Mouse (Mus musculus) forebrain, embryonic 12.5 days (tissue): ENCODE measurements around the gene Gnb3. TPM values are rescaled to one million over a fixed set of nuclear protein-coding genes. Genes with fewer than 3 reads are reported as not detected.
"Not testable (repeated sequence)": the region's sequence is repeated elsewhere in the genome, so short reads cannot be mapped to it uniquely, and the experiment has no call there.

Experiments used
- ATAC-seq: fragments of 200-750 bp; cut with Nextera tagmentation; 2 replicates; pipeline ENCODE4 v1.8.0; 2017; ENCODE audit warnings: moderate TSS enrichment; ENCODE audit not compliant: low FRiP score
- H3K27ac ChIP-seq: fragments of 300-500 bp; sonication (generic); 2 replicates; pipeline ENCODE4 v1.5.1; 2016; ENCODE audit warnings: mild to moderate bottlenecking
- H3K27me3 ChIP-seq: fragments of 300-500 bp; sonication (generic); 2 replicates; pipeline ENCODE4 v1.6.1; 2016; ENCODE audit warnings: mild to moderate bottlenecking
- H3K36me3 ChIP-seq: fragments of 300-500 bp; sonication (generic); replicated peaks from 2 replicates; pipeline ENCODE4 v1.6.1; 2016; ENCODE audit warnings: mild to moderate bottlenecking
- H3K4me1 ChIP-seq: fragments of 300-500 bp; sonication (generic); 2 replicates; pipeline ENCODE4 v1.6.1; 2016
- H3K4me2 ChIP-seq: fragments of 300-500 bp; sonication (generic); 2 replicates; pipeline ENCODE4 v1.6.1; 2016; ENCODE audit warnings: mild to moderate bottlenecking, moderate library complexity
- H3K4me3 ChIP-seq: fragments of 300-500 bp; sonication (generic); replicated peaks from 2 replicates; pipeline ENCODE4 v1.5.1; 2016; ENCODE audit warnings: mild to moderate bottlenecking
- H3K9ac ChIP-seq: fragments of 300-500 bp; sonication (generic); 2 replicates; pipeline ENCODE4 v1.6.1; 2016; ENCODE audit warnings: mild to moderate bottlenecking
- H3K9me3 ChIP-seq: fragments of 300-500 bp; sonication (generic); 2 replicates; pipeline ENCODE4 v1.6.1; 2016
- WGBS: fragments of 180-500 bp; shearing (Covaris S2); methylation state at CpG from one replicate; pipeline ENCODE4 v1.1.7; 2016; 5-methylcytosine and 5-hydroxymethylcytosine counted together
- polyA plus RNA-seq: library from polyadenylated mRNA; unstranded; fragments of >200 nt; fragmentation: Nextera tagmentation; extraction: Ambion mirVana; gene quantifications from 2 replicates; pipeline ENCODE4 v1.2.1, GENCODE M21; 2016

The Gnb3 gene
- polyA plus RNA-seq, 1 experiment from 2014 or later = 1.1 TPM

DNA sequence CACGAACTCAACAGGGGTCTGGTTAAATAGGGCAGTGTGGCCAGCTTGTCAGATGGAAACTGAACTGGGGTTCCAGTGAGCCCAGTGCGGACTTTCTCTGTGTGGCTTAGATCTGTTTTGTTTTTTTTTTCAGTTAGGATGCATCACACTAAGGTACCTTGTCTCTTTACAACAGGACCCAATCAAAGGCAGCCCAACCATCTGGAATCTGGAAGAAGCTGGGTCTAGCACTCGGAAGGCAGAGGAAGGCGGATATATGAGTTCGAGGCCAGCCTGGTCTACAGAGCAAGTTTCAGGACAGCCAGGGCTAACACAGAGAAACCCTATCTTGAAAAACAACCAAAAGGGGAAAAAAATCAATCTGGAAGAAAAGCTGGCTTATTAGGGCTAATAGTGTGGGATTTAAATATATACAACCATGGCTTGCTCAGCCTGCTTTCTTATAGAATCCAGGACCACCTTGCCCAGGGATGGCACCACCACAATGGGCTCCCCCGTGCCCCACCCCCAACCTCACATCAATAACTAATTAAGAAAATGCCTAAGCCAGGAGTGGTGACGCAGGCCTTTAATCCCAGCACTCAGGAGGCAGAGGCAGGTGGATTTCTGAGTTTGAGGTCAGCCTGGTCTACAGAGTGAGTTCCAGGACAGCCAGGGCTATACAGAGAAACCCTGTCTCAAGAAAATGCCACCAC is 33.5 kb downstream of the Gnb3 start:
- Histone ChIP-seq H3K9ac (no peak overlapping the region), H3K9me3 (no peaks in the 10 kb centered on the region), H3K4me1 (peaks cover 42% of the 10 kb centered on the region), H3K36me3 (peaks cover 14% of the 10 kb centered on the region), H3K27me3 (no peaks in the 10 kb centered on the region), H3K4me3 (no peak overlapping the region), H3K4me2 (peak overlapping the region; percentile 73), H3K27ac (peak overlapping the region; percentile 88)
- no peak for ATAC-seq
- 72% methylated on average over 7 of the region's 7 CpGs for WGBS

DNA sequence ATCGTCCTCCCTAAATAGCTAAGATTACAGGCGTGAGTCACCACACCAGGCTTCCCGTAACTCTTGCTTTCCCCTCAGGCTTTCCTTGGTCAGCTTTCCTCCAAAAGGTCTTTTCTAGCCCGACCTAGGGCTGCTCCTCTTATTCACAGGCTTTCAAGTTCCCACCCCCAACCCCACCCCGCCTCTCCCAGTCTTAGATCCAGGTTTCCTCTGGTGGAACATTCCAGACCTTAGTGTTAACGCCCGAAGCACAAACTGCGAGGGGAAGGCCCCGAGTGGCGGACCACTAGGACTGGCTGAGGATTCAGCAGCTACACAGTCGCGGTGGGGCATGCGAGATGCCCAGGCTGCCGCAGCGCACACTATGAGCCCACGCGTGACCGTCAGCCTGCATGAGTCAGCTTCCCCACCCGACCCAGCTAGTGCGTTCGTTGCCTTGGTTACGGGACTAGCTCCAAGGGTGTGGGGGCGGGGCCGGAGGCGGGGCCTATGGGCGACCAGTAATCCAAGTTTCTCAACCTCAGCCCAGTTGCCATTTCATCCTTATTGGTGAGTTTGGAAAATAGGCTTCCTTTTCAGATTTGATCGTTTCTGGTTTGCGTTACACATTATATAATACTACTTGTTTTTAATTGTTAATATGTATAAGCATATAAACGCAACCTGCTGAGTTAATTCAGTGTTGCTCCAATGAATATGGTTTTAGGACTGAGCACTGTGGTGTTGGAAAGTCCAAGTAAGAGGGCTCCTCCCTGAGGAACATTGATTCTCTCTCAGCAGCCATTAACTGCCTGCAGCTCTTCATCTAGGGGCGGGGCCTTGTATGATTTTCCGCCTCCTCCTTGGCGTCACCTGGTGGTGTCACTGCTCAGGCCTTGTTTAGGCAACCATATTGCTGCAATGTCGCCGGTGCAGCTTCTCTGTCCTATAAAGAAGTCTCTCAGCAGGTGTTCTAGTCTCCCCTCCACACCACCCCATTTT is 34.4 kb downstream of the Gnb3 start:
- peak overlapping the region; percentile 60 for H3K9ac ChIP-seq
- H3K4me1 ChIP-seq = peaks cover 41% of the 10 kb centered on the region
- peak overlapping the region; percentile 73 for H3K4me2 ChIP-seq
- peak overlapping the region; percentile 88 for H3K27ac ChIP-seq
- peak; percentile 84 for ATAC-seq
- no peaks in the 10 kb centered on the region for H3K27me3 ChIP-seq
- H3K36me3 ChIP-seq = peaks cover 5% of the 10 kb centered on the region; the same call in 1 of the 2 replicates
- no peaks in the 10 kb centered on the region for H3K9me3 ChIP-seq
- peak overlapping the region; percentile 43 for H3K4me3 ChIP-seq
- WGBS = 1% methylated on average over 34 of the region's 34 CpGs

DNA sequence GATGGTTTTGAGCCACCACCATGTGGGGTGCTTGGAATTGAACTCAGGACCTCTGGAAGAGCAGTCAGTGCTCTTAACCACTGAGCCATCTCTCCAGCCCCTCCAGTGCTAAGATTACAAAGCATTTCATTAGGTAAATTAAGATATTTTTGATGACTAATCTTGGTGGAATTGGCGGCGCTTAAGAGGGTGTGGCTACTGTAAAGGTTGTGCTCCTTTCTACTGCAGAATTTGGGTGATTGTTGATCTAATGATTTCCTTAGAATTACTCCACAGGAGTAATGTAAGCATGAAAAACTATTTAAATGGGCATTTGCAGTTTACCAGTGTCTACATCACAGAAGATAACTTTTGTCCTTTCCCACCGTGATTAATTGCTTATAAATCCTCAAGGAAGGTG is 35.7 kb downstream of the Gnb3 start:
- no peak for ATAC-seq
- no peaks in the 10 kb centered on the region for H3K36me3 ChIP-seq
- no peak overlapping the region for H3K9ac ChIP-seq
- H3K27me3 ChIP-seq = no peaks in the 10 kb centered on the region
- H3K27ac ChIP-seq = no peak overlapping the region
- WGBS = 86% methylated on average over 3 of the region's 3 CpGs
- no peak overlapping the region for H3K4me2 ChIP-seq
- peaks cover 29% of the 10 kb centered on the region for H3K4me1 ChIP-seq
- H3K4me3 ChIP-seq = no peak overlapping the region
- H3K9me3 ChIP-seq = no peaks in the 10 kb centered on the region

DNA sequence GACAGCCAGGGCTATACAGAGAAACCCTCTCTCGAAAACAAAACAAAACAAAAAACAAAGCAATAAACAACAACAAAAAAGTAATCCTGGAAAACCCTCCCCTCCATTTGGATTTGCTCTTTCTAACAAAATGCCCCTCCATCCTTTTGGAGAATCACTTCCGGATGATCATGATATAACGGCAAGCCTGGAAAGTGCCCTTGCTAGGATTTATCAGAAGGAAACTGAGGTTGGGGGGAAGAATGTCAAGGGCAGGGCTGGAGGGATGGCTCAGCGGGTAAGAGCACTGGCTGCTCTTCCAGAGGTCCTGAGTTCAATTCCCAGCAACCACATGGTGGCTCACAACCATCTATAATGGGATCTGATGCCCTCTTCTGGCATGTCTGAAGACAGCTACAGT is 36.4 kb downstream of the Gnb3 start:
- H3K27me3 ChIP-seq, H3K9ac ChIP-seq, H3K4me3 ChIP-seq, H3K4me2 ChIP-seq, H3K27ac ChIP-seq, ATAC-seq, H3K9me3 ChIP-seq, H3K36me3 ChIP-seq: not testable (repeated sequence)
- 99% methylated on average over 4 of the region's 4 CpGs for WGBS
- H3K4me1 ChIP-seq = peaks cover 22% of the 10 kb centered on the region

DNA sequence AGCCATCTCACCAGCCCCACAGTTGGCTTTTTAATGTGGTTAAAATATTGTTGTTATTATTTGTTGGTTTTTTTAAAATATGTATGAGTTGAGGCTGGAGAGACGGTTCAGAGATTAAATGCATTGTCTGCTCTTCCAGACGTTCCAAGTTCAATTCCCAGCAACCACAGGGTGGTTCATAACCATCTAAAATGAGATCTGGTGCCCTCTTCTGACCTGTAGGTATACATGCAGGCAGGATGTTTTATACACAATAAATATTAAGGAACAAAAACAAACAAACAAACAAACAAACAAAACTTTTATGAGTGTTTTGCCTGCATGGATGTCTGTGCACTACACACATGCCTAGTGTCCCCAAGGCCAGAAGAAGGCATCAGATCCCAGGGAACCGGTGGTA is 37.0 kb downstream of the Gnb3 start:
- Histone ChIP-seq H3K9me3 (no peaks in the 10 kb centered on the region), H3K36me3 (no peaks in the 10 kb centered on the region), H3K27me3 (no peaks in the 10 kb centered on the region), H3K4me1 (peaks cover 16% of the 10 kb centered on the region), H3K27ac (no peak overlapping the region), H3K9ac (no peak overlapping the region), H3K4me3 (no peak overlapping the region), H3K4me2 (no peak overlapping the region)
- ATAC-seq = no peak
- 80% methylated on average over 3 of the region's 3 CpGs for WGBS

DNA sequence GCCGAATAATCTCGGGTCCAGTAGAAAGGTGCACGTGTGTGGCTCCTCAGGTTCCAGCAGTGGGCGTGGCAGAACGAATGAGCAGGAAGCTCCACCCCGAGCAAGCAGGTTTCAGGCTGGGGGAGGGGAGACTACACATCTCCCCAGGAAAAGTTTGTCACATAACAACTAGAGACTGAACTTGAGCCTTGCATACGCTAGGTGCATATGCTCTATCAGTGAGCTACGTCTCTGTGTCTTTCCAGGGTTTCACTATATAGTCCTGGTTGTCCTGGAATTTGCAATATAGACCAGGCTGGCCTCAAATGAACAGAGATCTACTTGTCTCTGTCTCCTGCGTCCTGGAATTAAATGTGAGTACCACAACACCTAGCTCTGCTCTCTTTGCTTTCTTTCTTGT is 37.7 kb downstream of the Gnb3 start:
- ATAC-seq, H3K9me3 ChIP-seq, H3K27me3 ChIP-seq, H3K36me3 ChIP-seq, H3K9ac ChIP-seq, H3K27ac ChIP-seq, H3K4me3 ChIP-seq: not testable (repeated sequence)
- WGBS = 11% methylated on average over 6 of the region's 9 CpGs
- peaks cover 14% of the 10 kb centered on the region for H3K4me1 ChIP-seq
- peak overlapping the region; percentile 29; the same call in 1 of the 2 replicates for H3K4me2 ChIP-seq

DNA sequence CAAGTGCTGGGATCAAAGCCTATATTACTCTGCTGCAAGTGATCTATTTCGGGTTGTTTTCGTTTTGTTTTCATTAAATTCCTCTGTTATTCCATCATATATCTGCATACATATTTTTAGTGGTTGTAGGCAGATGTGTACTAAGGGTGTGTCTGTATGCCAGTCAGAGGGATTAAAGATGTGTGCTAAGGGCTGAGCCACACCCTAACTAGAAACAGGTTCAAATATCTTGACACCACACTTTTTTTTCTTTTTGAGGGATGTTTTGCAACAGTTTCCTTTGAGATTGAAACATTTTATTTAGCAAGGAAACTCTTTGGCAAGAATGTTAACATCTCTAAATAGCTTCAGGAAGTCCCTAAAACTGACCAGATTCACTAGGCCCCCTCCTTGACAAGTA is 43.9 kb downstream of the Gnb3 start:
- WGBS = 87% methylated on average over 2 of the region's 2 CpGs
- H3K4me3 ChIP-seq = no peak overlapping the region
- ATAC-seq = no peak
- H3K4me1 ChIP-seq = 0 out of 2 replicates have a peak, but pooled peaks cover 5% of the 10 kb centered on the region
- H3K36me3 ChIP-seq = no peaks in the 10 kb centered on the region
- no peaks in the 10 kb centered on the region for H3K9me3 ChIP-seq
- H3K4me2 ChIP-seq = no peak overlapping the region
- H3K27ac ChIP-seq = no peak overlapping the region
- H3K27me3 ChIP-seq = no peaks in the 10 kb centered on the region
- no peak overlapping the region for H3K9ac ChIP-seq

DNA sequence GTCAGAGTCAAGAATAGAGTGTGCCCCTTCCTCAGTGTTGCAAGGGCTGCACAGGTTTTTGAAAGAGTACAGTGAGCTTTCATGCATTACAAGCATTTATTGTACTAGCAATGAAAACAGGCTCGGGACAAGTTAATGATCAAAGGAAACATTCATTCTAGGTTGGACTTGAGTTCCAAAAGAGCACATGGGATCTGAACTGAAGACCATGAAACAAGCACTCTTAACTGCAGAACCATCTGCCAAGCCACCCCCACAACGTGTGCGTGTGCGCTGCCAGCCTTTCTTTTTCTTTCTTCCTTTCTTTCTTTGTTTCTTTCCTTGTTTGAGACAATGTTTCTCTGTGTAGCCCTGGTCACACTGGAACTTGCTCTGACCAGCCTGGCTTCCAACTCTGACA is 44.3 kb downstream of the Gnb3 start:
- Histone ChIP-seq H3K36me3 (no peaks in the 10 kb centered on the region), H3K9ac (no peak overlapping the region), H3K27ac (no peak overlapping the region), H3K4me3 (no peak overlapping the region), H3K27me3 (no peaks in the 10 kb centered on the region), H3K4me2 (no peak overlapping the region), H3K9me3 (no peaks in the 10 kb centered on the region), H3K4me1 (0 out of 2 replicates have a peak, but pooled peaks cover 5% of the 10 kb centered on the region)
- WGBS = 68% methylated on average over 4 of the region's 4 CpGs
- no peak for ATAC-seq

DNA sequence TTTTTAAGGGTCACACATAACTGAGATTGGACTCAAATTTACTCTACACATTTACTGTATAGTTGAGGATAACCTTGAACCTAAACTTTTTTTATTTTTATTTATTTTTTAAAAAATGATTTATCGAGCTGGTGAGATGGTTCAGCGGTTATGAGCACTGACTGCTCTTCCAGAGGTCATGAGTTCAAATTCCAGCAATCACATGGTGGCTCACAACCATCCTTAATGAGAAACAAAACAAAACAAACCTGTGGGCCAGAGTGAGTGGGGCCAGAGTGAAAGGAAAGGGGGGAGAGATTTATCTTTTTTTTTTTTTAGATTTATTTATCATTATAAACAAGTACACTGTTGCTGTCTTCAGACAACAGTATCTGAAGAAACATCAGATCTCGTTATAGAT is 48.2 kb downstream of the Gnb3 start:
- H3K4me3 ChIP-seq = no peak overlapping the region
- H3K27ac ChIP-seq = no peak overlapping the region
- WGBS = 86% methylated on average over 3 of the region's 3 CpGs
- no peaks in the 10 kb centered on the region for H3K27me3 ChIP-seq
- 0 out of 2 replicates have a peak, but pooled peaks cover 5% of the 10 kb centered on the region for H3K4me1 ChIP-seq
- ATAC-seq = no peak
- no peaks in the 10 kb centered on the region for H3K9me3 ChIP-seq
- no peak overlapping the region for H3K9ac ChIP-seq
- no peaks in the 10 kb centered on the region for H3K36me3 ChIP-seq
- H3K4me2 ChIP-seq = no peak overlapping the region

DNA sequence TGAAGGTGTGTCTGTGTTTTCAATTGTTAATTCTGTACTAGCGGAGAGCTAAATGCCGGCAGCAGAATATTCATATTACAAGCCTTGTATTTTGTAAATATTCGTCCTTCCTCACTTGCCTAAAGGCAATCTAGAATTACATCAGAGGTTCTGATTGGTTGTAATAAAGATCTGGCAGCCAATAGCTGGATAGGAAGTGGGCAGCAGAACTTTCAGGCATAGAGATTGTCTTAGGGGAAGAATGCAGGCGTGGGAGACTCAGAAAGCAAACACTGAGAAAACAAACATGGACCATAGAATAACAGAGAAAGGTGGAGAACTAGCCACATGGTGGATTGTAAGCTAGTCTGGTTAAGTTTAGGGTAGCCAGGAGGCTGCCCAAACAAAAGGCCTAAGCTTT is 50.0 kb downstream of the Gnb3 start:
- no peak for ATAC-seq
- H3K9me3 ChIP-seq = no peaks in the 10 kb centered on the region

DNA sequence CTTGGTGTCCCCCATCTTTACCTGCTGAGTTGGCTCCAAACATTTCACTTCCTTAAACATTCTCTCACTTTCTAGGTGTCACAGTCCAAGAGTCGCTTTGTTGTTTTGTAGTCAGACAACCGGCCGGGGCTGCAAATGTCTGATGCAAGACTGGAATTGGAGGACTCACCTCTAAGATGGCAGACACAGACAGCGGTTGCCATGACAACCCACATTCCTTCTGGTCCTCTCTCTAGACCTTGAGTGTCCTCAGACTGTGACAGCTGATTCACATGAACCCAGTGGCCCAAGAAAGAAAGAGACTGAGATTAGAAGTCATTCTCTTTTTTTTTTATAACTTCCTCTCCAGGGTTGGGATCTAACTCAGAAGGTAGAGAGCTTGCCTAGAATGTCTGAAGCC is 50.6 kb downstream of the Gnb3 start:
- no peak for ATAC-seq
- WGBS = 86% methylated on average over 4 of the region's 4 CpGs

More for the DNA sequence above, 50.0 kb downstream of the Gnb3 start:
- Histone ChIP-seq H3K36me3 (no peaks in the 10 kb centered on the region), H3K4me2 (no peak overlapping the region), H3K27ac (no peak overlapping the region), H3K9ac (no peak overlapping the region), H3K4me1 (no peaks in the 10 kb centered on the region), H3K4me3 (no peak overlapping the region), H3K27me3 (no peaks in the 10 kb centered on the region)
- WGBS = 80% methylated on average over 4 of the region's 4 CpGs

DNA sequence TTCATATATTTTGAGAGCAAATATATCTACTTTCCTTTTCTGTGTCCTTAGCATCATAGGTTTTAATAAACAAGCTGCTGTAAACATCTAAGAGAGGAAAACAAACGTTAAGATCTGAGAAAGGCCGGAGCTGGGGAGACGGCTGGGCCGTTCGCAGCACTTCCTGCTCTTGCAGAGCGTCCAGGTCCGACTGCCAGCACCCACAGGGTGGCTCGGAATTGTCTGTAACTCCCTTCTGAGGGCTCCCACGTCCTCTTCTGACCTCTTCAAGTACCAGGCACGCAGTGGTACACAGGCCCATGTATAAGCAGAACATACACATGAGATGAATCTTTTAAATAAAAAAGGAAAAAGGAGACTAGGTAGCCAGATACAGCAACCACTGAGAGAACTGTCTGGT is 52.4 kb downstream of the Gnb3 start:
- Histone ChIP-seq H3K27me3 (no peaks in the 10 kb centered on the region), H3K27ac (no peak overlapping the region), H3K4me2 (no peak overlapping the region), H3K4me3 (no peak overlapping the region), H3K9ac (no peak overlapping the region), H3K4me1 (peaks cover under 1% of the 10 kb centered on the region; the same call in 1 of the 2 replicates), H3K36me3 (no peaks in the 10 kb centered on the region), H3K9me3 (no peaks in the 10 kb centered on the region)
- no peak for ATAC-seq
- 83% methylated on average over 10 of the region's 10 CpGs for WGBS

More for the DNA sequence above, 50.6 kb downstream of the Gnb3 start:
- Histone ChIP-seq H3K4me3 (no peak overlapping the region), H3K4me1 (no peaks in the 10 kb centered on the region), H3K27me3 (no peaks in the 10 kb centered on the region), H3K9me3 (no peaks in the 10 kb centered on the region), H3K9ac (no peak overlapping the region), H3K36me3 (no peaks in the 10 kb centered on the region), H3K4me2 (no peak overlapping the region), H3K27ac (no peak overlapping the region)
